Mouse (Mus musculus) cerebellum, adult 2 months (tissue): ENCODE data around the gene Gpr85. TPM values are rescaled to one million over a fixed set of nuclear protein-coding genes. Genes with fewer than 3 reads are reported as not detected.
A peak's percentile ranks its signal among the peaks of the same experiment; 100 is the strongest.

Experiments used
- DNase-seq, 2 experiments: peaks; one replicate each; pipeline ENCODE4 v3.0.0; 2021
- H3K27ac ChIP-seq: fragments of 200-500 bp; 2 replicates; pipeline ENCODE4 v1.5.1; 2012; ENCODE audit warnings: low read length, control low read depth, inconsistent platforms; ENCODE audit not compliant: insufficient read depth
- H3K27me3 ChIP-seq: fragments of 200-500 bp; 2 replicates; pipeline ENCODE4 v1.6.1; 2012; ENCODE audit warnings: inconsistent platforms, mild to moderate bottlenecking, low read length, moderate library complexity; ENCODE audit not compliant: control insufficient read depth, insufficient read depth
- H3K4me1 ChIP-seq: fragments of 200-500 bp; 2 replicates; pipeline ENCODE4 v1.6.1; 2011; ENCODE audit warnings: low read length; ENCODE audit not compliant: control insufficient read depth, insufficient read depth
- H3K4me3 ChIP-seq: fragments of 200-500 bp; replicated peaks from 2 replicates; pipeline ENCODE3; 2011; ENCODE audit warnings: mild to moderate bottlenecking, low read depth, low read length, control low read depth; ENCODE audit not compliant: insufficient read depth
- CTCF ChIP-seq: fragments of 200-500 bp; IDR thresholded peaks from 2 replicates; pipeline ENCODE4 v1.5.1; 2011; ENCODE audit warnings: low read depth, mild to moderate bottlenecking, control low read depth, low read length, moderate library complexity, borderline replicate concordance; ENCODE audit not compliant: insufficient read depth
- POLR2A ChIP-seq: fragments of 200-500 bp; IDR thresholded peaks from 2 replicates; pipeline ENCODE4 v1.6.1; 2011; ENCODE audit warnings: low read length, control low read depth, borderline replicate concordance; ENCODE audit not compliant: insufficient read depth
- WGBS: fragments of 180-500 bp; shearing (Covaris S2); methylation state at CpG from one replicate; pipeline ENCODE4 v1.1.7; 2018; 5-methylcytosine and 5-hydroxymethylcytosine counted together
- polyA plus RNA-seq: library from polyadenylated mRNA; depleted of rRNA; stranded (reverse); fragments of >200 nt; gene quantifications from 2 replicates; pipeline ENCODE4 v1.2.3, GENCODE M21; 2012; rRNA removed

Gpr85 gene
- polyA plus RNA-seq, 1 experiment: 30.5 TPM

DNA sequence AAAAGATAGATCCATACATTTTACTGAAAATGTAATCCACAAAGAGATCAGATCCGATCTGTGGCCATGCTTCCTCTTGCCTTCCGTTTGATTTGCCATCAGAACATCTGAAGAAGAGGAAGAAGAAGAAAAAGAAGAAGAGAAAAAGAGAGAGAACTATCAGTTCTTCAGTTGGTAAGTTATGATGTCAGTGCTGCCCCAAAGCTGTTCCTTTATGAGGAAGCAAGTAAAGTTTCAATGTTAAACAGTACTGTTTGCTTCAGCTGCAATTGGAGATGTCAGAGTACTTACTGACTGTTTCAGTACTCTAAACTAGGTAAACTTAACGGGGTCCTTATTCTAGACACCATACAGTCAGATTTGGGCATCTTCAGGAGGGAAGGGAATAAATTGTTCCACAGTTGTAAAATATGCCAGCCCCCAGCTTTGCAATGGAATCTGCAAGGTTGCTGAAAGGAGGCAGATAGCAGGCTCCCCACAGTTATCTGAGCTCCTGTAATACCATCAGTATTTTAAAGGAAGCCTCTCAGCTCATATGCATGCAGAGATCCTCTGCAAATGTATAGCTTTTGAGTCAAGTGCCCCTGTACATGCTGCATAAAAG lies 2.7 kb downstream of the Gpr85 start:
- WGBS: 10% methylated on average over 3 of the region's 3 CpGs
- H3K27ac ChIP-seq: peak overlapping the region; percentile 87; the same call in 1 of the 2 replicates
- DNase-seq: peak; percentile 33 to 41

DNA sequence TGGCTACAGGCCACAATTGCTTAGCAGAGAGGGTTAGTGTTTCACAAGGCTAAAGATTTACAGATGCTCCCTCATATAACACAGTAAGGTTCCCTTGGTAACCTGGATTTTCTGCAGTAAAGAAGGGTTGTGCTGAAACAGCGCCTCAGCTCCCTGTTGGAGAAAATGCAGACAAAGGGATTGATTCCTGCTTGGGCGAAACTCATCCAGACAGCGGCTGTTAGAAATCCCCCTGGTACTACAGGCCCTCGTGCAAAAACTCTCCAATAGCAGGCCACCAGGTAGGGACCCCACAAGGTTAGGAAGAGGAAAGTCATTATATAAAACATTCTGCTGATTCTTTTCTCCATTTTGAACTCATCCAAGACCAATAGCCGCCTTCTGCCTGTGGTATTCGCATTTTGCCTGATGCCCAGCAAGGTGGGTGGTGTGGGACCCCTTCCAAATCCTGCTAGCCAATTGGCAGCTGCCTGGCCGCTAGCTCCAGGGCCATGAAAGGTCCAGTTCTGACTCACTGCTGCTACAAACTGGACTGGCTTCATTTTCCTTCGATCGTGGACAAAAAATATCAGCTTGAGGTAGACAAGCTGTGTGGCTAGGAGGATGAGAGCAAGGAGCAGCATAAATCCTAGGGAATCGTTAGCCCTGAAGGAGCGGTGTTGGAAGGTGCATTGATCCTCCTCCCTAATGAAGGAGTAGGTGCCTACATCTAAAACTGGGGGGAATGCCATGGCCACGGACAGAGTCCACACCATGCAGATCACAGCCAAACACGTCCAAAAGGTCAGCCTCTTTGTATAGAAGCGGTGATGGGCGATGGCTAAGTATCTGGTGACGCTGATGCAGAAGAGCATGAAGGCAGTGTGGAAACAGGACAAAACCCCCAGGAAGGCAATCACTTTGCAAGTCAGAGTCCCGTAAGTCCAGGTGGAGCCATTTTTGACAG lies 3.7 kb downstream of the Gpr85 start:
- 5% methylated on average over 17 of the region's 17 CpGs for WGBS
- peak; percentile 86 to 91 for DNase-seq
- TF ChIP-seq POLR2A: peak; percentile 58; the same call in 1 of the 2 replicates
- TF ChIP-seq CTCF: no peak
- peak overlapping the region; percentile 93 for H3K4me3 ChIP-seq
- peak overlapping the region; percentile 87 for H3K27ac ChIP-seq
- no peaks in the 10 kb centered on the region for H3K27me3 ChIP-seq
- H3K4me1 ChIP-seq: peaks cover 8% of the 10 kb centered on the region; the same call in 1 of the 2 replicates

More for the DNA sequence above, 2.7 kb downstream of the Gpr85 start:
- Histone ChIP-seq H3K4me1 (peaks cover 7% of the 10 kb centered on the region; the same call in 1 of the 2 replicates), H3K4me3 (peak overlapping the region; percentile 93), H3K27me3 (no peaks in the 10 kb centered on the region)
- TF ChIP-seq POLR2A: no peak
- TF ChIP-seq CTCF: no peak

GRCm38 (mm10) chr6:13832770-13833169 lies 7.0 kb downstream of the Gpr85 start:
- TF ChIP-seq CTCF: no peak
- no peak for TF ChIP-seq POLR2A
- H3K4me1 ChIP-seq: peaks cover 8% of the 10 kb centered on the region; the same call in 1 of the 2 replicates
- no peak overlapping the region for H3K27ac ChIP-seq
- peak overlapping the region; percentile 22 for H3K4me3 ChIP-seq
- 12% methylated on average over 2 of the region's 2 CpGs for WGBS
- peak in 1 of 2 experiments; percentile 50 for DNase-seq
- no peaks in the 10 kb centered on the region for H3K27me3 ChIP-seq

DNA sequence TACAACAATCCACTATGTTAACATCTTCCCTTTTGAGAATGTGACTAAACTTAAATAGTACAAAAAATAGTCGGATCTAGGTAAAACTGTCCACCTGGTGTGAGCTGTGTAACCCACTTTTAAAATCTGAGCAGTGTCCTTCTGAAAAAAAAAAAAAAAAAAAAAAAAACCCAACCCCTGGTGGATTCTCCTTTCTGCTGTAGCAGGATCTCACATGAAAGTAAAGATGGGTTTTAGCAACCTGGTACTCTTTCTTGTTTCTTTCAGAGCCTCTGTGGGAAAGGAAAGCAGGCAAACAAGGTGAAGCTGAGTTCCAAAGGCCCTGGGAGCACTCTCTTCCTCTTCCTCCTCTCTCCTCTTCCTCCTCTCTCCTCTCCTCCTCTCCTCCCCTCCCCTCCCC lies 10.9 kb downstream of the Gpr85 start:
- WGBS: 67% methylated on average over 1 of the region's 1 CpGs
- H3K4me3 ChIP-seq: no peak overlapping the region
- H3K27ac ChIP-seq: no peak overlapping the region
- peaks cover 11% of the 10 kb centered on the region; the same call in 1 of the 2 replicates for H3K4me1 ChIP-seq
- no peaks in the 10 kb centered on the region for H3K27me3 ChIP-seq
- DNase-seq: no peak
- no peak for TF ChIP-seq CTCF
- no peak for TF ChIP-seq POLR2A

GRCm38 (mm10) chr6:13816661-13817060 lies 23.1 kb downstream of the Gpr85 start:
- TF ChIP-seq POLR2A (no peak), CTCF (no peak)
- no peak for DNase-seq

GRCm38 (mm10) chr6:13812157-13812556 lies 27.6 kb downstream of the Gpr85 start:
- Histone ChIP-seq H3K27me3 (no peaks in the 10 kb centered on the region), H3K27ac (no peak overlapping the region), H3K4me1 (no peaks in the 10 kb centered on the region), H3K4me3 (no peak overlapping the region)
- WGBS: 12% methylated on average over 4 of the region's 4 CpGs
- peak; percentile 57 to 78 for DNase-seq
- no peak for TF ChIP-seq POLR2A
- TF ChIP-seq CTCF: no peak

More at GRCm38 (mm10) chr6:13816661-13817060, 23.1 kb downstream of the Gpr85 start:
- H3K4me1 ChIP-seq: no peaks in the 10 kb centered on the region
- H3K27ac ChIP-seq: no peak overlapping the region
- H3K27me3 ChIP-seq: no peaks in the 10 kb centered on the region
- no peak overlapping the region for H3K4me3 ChIP-seq

DNA sequence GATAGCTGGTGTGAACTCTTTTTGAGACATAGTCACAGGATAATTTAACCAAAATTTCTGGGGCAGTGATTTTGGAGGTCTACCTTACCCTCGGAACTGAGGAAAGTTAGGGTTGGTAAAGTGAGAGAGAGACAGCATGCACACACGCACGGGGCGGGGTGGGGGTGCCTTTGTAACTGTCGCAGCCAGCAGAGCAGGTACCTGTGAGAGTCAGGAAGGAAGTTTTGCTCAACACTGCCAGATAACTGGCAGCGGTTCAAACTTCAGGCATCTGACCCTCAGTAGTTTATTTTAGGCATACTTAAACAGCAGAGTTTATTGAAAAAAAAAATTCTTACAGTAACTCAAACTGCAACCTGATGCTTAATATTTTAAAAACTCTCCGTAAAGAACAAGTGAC lies 39.7 kb downstream of the Gpr85 start:
- WGBS: 77% methylated on average over 7 of the region's 7 CpGs
- no peak for DNase-seq
- Histone ChIP-seq H3K27ac (no peak overlapping the region), H3K27me3 (no peaks in the 10 kb centered on the region), H3K4me1 (no peaks in the 10 kb centered on the region), H3K4me3 (no peak overlapping the region)
- TF ChIP-seq POLR2A (no peak), CTCF (no peak)

DNA sequence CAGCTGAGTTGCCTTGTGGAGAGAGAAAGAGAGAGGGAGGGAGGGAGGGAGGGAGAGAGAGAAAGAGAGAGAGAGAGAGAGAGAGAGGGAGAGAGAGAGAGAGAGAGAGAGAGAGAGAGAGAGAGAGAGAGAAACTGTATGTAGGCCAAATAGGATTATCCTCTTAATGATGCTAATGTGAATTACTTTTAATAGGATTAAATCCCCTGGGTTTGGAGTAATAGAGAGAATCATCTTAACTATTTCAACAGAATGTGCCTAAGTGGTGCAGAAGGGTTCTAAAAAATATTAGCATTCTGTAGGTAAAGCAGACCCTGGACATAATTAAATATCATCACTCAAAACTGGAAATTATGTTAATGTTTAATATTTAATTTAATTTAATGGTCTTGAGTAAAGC lies 42.4 kb downstream of the Gpr85 start:
- Histone ChIP-seq H3K27me3 (no peaks in the 10 kb centered on the region), H3K27ac (no peak overlapping the region), H3K4me3 (no peak overlapping the region), H3K4me1 (no peaks in the 10 kb centered on the region)
- DNase-seq: no peak
- TF ChIP-seq CTCF (no peak), POLR2A (no peak)

Other genes with a start within 250 kb of the Gpr85 start
- 9.0 and 9.3 TPM in 2 replicates for gene Tmem168, start 231.8 kb downstream of the Gpr85 start, polyA plus RNA-seq
- gene Bmt2, start 162.0 kb downstream of the Gpr85 start, polyA plus RNA-seq: 13.2 and 13.3 TPM in 2 replicates
- 87.2 and 103 TPM in 2 replicates for gene 2610001J05Rik, start 31.6 kb upstream of the Gpr85 start, polyA plus RNA-seq